Mouse (Mus musculus) urinary bladder, postnatal 4 days (tissue): ENCODE measurements around the gene 5730596B20Rik.

Experiments used
- DNase-seq, 2 experiments: peaks; one replicate each; pipeline ENCODE4 v3.0.0; 2021 to 2022; ENCODE audit warnings: low spot score in 2 of 2

5730596B20Rik gene

GRCm38 (mm10) chr6:52197271-52197670 lies 20.0 kb downstream of the 5730596B20Rik start:
- no peak for DNase-seq

GRCm38 (mm10) chr6:52200073-52200750 lies 22.9 kb downstream of the 5730596B20Rik start:
- DNase-seq: no peak

GRCm38 (mm10) chr6:52200751-52201250 lies 23.5 kb downstream of the 5730596B20Rik start:
- no peak for DNase-seq

GRCm38 (mm10) chr6:52201269-52201668 lies 24.0 kb downstream of the 5730596B20Rik start:
- no peak for DNase-seq

GRCm38 (mm10) chr6:52202362-52203120 lies 25.2 kb downstream of the 5730596B20Rik start:
- DNase-seq: no peak

GRCm38 (mm10) chr6:52203121-52203370 lies 25.7 kb downstream of the 5730596B20Rik start:
- no peak for DNase-seq

- no peak for DNase-seq
Observed at GRCm38 (mm10) chr6:52203371-52204049, 26.2 kb downstream of the 5730596B20Rik start.

- peak in 1 of 2 experiments; percentile 86 for DNase-seq
Observed at GRCm38 (mm10) chr6:52204050-52204752, 26.9 kb downstream of the 5730596B20Rik start, which contains the start of gene Hoxa5. Gene Hoxa5, minus strand, starts transcription at chr6:52204587.

GRCm38 (mm10) chr6:52205221-52205620 lies 27.9 kb downstream of the 5730596B20Rik start:
- no peak for DNase-seq

- DNase-seq: no peak
Observed at GRCm38 (mm10) chr6:52205638-52206621, 28.6 kb downstream of the 5730596B20Rik start.

GRCm38 (mm10) chr6:52206882-52207683 lies 29.8 kb downstream of the 5730596B20Rik start:
- no peak for DNase-seq

GRCm38 (mm10) chr6:52207684-52207976 lies 30.3 kb downstream of the 5730596B20Rik start:
- no peak for DNase-seq

- no peak for DNase-seq
Observed at GRCm38 (mm10) chr6:52208072-52208867, 31.0 kb downstream of the 5730596B20Rik start, which contains the start of gene Hoxa6. Gene Hoxa6, minus strand, starts transcription at chr6:52208722.

- no peak for DNase-seq
Observed at GRCm38 (mm10) chr6:52208868-52209684, 31.8 kb downstream of the 5730596B20Rik start.

GRCm38 (mm10) chr6:52209685-52210046 lies 32.4 kb downstream of the 5730596B20Rik start:
- peak in 1 of 2 experiments; percentile 16 for DNase-seq

- DNase-seq: peak; percentile 73 to 81
Observed at GRCm38 (mm10) chr6:52211170-52211935, 34.1 kb downstream of the 5730596B20Rik start.

- DNase-seq: peak; percentile 19 to 59
Observed at GRCm38 (mm10) chr6:52211961-52212360, 34.7 kb downstream of the 5730596B20Rik start.
